Mouse (Mus musculus) right cerebral cortex, adult 18-20 months (tissue): ENCODE data around the gene Ubqln4.

Experiments used
- DNase-seq: peaks from one replicate; pipeline ENCODE4 v3.0.0; 2022; ENCODE audit warnings: mixed read lengths

Gene Ubqln4

GRCm38 (mm10) chr3:88553525-88553879, at the start of gene Ubqln4:
Gene Ubqln4, plus strand, starts transcription at chr3:88553758.
- peak; percentile 88 for DNase-seq

- no peak for DNase-seq
Observed at GRCm38 (mm10) chr3:88503881-88504746, 49.4 kb upstream of the Ubqln4 start.

- no peak for DNase-seq
Observed at GRCm38 (mm10) chr3:88505081-88505480, 48.5 kb upstream of the Ubqln4 start.

GRCm38 (mm10) chr3:88505765-88506164, 47.8 kb upstream of the Ubqln4 start:
- DNase-seq, result no peak

- no peak for DNase-seq
Observed at GRCm38 (mm10) chr3:88509250-88509649, 44.3 kb upstream of the Ubqln4 start.

- peak; percentile 94 for DNase-seq
Observed at GRCm38 (mm10) chr3:88509692-88510420, 43.7 kb upstream of the Ubqln4 start, which contains the start of gene Lmna. Gene Lmna, minus strand, starts transcription at chr3:88509956.

GRCm38 (mm10) chr3:88510421-88511289, 42.9 kb upstream of the Ubqln4 start:
- DNase-seq, result no peak

GRCm38 (mm10) chr3:88511559-88511958, 42.0 kb upstream of the Ubqln4 start:
- DNase-seq, result no peak

- no peak for DNase-seq
Observed at GRCm38 (mm10) chr3:88512141-88512895, 41.2 kb upstream of the Ubqln4 start.

- no peak for DNase-seq
Observed at GRCm38 (mm10) chr3:88512896-88513545, 40.5 kb upstream of the Ubqln4 start.

GRCm38 (mm10) chr3:88513546-88514115, 39.9 kb upstream of the Ubqln4 start:
- DNase-seq, result no peak

GRCm38 (mm10) chr3:88514231-88515094, 39.1 kb upstream of the Ubqln4 start:
- no peak for DNase-seq

- no peak for DNase-seq
Observed at GRCm38 (mm10) chr3:88515095-88515386, 38.5 kb upstream of the Ubqln4 start.

- no peak for DNase-seq
Observed at GRCm38 (mm10) chr3:88516407-88516806, 37.2 kb upstream of the Ubqln4 start.

- no peak for DNase-seq
Observed at GRCm38 (mm10) chr3:88518411-88518810, 35.1 kb upstream of the Ubqln4 start.

GRCm38 (mm10) chr3:88520078-88520477, 33.5 kb upstream of the Ubqln4 start:
- no peak for DNase-seq

GRCm38 (mm10) chr3:88521156-88521555, 32.4 kb upstream of the Ubqln4 start:
- no peak for DNase-seq

- DNase-seq, result peak; percentile 65
Observed at GRCm38 (mm10) chr3:88521803-88522331, 31.7 kb upstream of the Ubqln4 start.

- no peak for DNase-seq
Observed at GRCm38 (mm10) chr3:88523027-88523426, 30.5 kb upstream of the Ubqln4 start.

- no peak for DNase-seq
Observed at GRCm38 (mm10) chr3:88525021-88525420, 28.5 kb upstream of the Ubqln4 start.
